Mouse (Mus musculus) hindbrain, embryonic 13.5 days (tissue): ENCODE data around the gene Nlrp10. TPM values are rescaled to one million over a fixed set of nuclear protein-coding genes. Genes with fewer than 3 reads are reported as not detected.

Source experiments
- polyA plus RNA-seq: library from polyadenylated mRNA; unstranded; fragments of >200 nt; fragmentation: Nextera tagmentation; extraction: Ambion mirVana; gene quantifications from 2 replicates; pipeline ENCODE4 v1.2.1, GENCODE M21; 2015

Gene Nlrp10
- polyA plus RNA-seq, 1 experiment from 2014 or later: 0.04 TPM

Other genes starting within 250 kb of the Nlrp10 start
- gene Olfr512, start 216.9 kb downstream of the Nlrp10 start, polyA plus RNA-seq: not detected in 2 replicates
- not detected in 2 replicates for gene Olfr513, start 179.2 kb downstream of the Nlrp10 start, polyA plus RNA-seq
- not detected in 2 replicates for gene Olfr514, start 104.2 kb downstream of the Nlrp10 start, polyA plus RNA-seq
- not detected in 2 replicates for gene Olfr516, start 79.6 kb downstream of the Nlrp10 start, polyA plus RNA-seq
- not detected in 2 replicates for gene Olfr517, start 57.8 kb downstream of the Nlrp10 start, polyA plus RNA-seq
- not detected in 2 replicates for gene Olfr518, start 45.2 kb downstream of the Nlrp10 start, polyA plus RNA-seq
- gene Olfr519, start 35.8 kb downstream of the Nlrp10 start, polyA plus RNA-seq: not detected in 2 replicates
- gene Eif3f, start 4.2 kb upstream of the Nlrp10 start, polyA plus RNA-seq: 78.4 and 80.6 TPM in 2 replicates
- 41.3 and 42.7 TPM in 2 replicates for gene Tub, start 20.2 kb upstream of the Nlrp10 start, polyA plus RNA-seq
- gene Ric3, start 153.2 kb upstream of the Nlrp10 start, polyA plus RNA-seq: 28.3 and 30.1 TPM in 2 replicates
- 42.8 and 49.8 TPM in 2 replicates for gene Lmo1, start 245.0 kb upstream of the Nlrp10 start, polyA plus RNA-seq